Mouse (Mus musculus) lung, postnatal 0 days (tissue): ENCODE data around the gene Hyou1.

ENCODE experiments used
- CTCF ChIP-seq: IDR thresholded peaks from 2 replicates; pipeline ENCODE4 v1.5.1; 2016; ENCODE audit warnings: antibody characterized with exemption, mild to moderate bottlenecking
- EP300 ChIP-seq: IDR thresholded peaks from 2 replicates; pipeline ENCODE4 v1.6.1; 2016; ENCODE audit warnings: antibody characterized with exemption, mild to moderate bottlenecking, control low read depth

DNA sequence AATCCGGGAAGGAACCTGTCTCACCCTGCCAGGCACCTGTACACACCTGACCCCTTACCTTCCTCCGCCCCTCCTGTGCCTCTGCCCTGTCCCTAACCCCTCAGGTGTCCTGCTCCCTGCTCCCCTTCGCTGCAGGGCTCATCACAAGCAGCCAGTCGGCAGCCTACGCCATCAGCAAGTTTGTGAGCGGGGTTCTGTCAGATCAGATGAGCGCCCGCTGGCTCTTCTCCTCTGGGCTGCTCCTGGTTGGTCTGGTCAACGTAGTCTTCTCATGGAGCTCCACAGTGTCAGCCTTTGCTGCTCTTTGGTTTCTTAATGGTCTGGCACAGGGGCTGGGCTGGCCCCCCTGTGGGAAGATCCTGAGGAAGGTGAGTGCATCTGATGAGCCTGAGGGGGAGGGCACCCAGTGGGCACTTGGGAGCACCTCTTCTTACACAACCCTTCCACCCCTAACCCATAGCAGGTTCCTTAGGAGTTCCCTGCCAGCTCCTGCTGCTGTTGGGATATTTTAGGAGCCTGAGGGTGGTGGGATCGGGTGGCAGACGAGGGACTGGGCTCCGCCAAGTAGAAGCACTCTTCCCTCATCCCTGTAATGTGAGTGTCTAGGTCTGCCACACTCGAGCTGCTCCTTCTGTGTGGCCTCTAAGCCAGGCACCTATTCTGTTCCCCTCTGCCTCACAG, 20.0 kb downstream of the Hyou1 start:
- no peak for TF ChIP-seq CTCF
- TF ChIP-seq EP300: no peak
